Mouse (Mus musculus): ENCODE results near the gene Ptma. TPM values are rescaled to one million over a fixed set of nuclear protein-coding genes. Genes with fewer than 3 reads are reported as not detected.

Ptma gene
- polyA plus RNA-seq, 1 experiment: 1,625 TPM

GRCm38 (mm10) chr1:86568409-86568808 lies 41.9 kb downstream of the Ptma start:
- no peak overlapping the region for H3K4me3 ChIP-seq (ENCODE audit: insufficient read depth, low read length)
- TF ChIP-seq POLR2A (IDR thresholded peaks at IDR 0.05; ENCODE audit: low read depth, low read length): no peak

GRCm38 (mm10) chr1:86569292-86569860 lies 42.9 kb downstream of the Ptma start:
- Histone ChIP-seq H3K4me1 (ENCODE audit: control insufficient read depth, insufficient read depth, low read length) (no peaks in the 10 kb centered on the region), H3K4me3 (ENCODE audit: insufficient read depth, low read length) (no peak overlapping the region)

More at GRCm38 (mm10) chr1:86568409-86568808, 41.9 kb downstream of the Ptma start:
- Histone ChIP-seq H3K27ac (ENCODE audit: insufficient read depth, low read length) (no peak overlapping the region), H3K4me1 (ENCODE audit: control insufficient read depth, insufficient read depth, low read length) (no peaks in the 10 kb centered on the region)

GRCm38 (mm10) chr1:86571381-86571780 lies 44.9 kb downstream of the Ptma start:
- TF ChIP-seq CTCF (IDR thresholded peaks at IDR 0.05; ENCODE audit: borderline replicate concordance, insufficient read depth, low read length): no peak
- no peak for TF ChIP-seq POLR2A (IDR thresholded peaks at IDR 0.05; ENCODE audit: low read depth, low read length)
- no peak overlapping the region for H3K27ac ChIP-seq (ENCODE audit: insufficient read depth, low read length)
- no peak overlapping the region for H3K4me3 ChIP-seq (ENCODE audit: insufficient read depth, low read length)
- H3K4me1 ChIP-seq (ENCODE audit: control insufficient read depth, insufficient read depth, low read length): no peaks in the 10 kb centered on the region

More at GRCm38 (mm10) chr1:86569292-86569860, 42.9 kb downstream of the Ptma start:
- TF ChIP-seq CTCF (IDR thresholded peaks at IDR 0.05; ENCODE audit: borderline replicate concordance, insufficient read depth, low read length) (no peak), POLR2A (IDR thresholded peaks at IDR 0.05; ENCODE audit: low read depth, low read length) (no peak)
- no peak overlapping the region for H3K27ac ChIP-seq (ENCODE audit: insufficient read depth, low read length)

GRCm38 (mm10) chr1:86571941-86572340 lies 45.4 kb downstream of the Ptma start:
- Histone ChIP-seq H3K4me3 (ENCODE audit: insufficient read depth, low read length) (no peak overlapping the region), H3K27ac (ENCODE audit: insufficient read depth, low read length) (no peak overlapping the region), H3K4me1 (ENCODE audit: control insufficient read depth, insufficient read depth, low read length) (no peaks in the 10 kb centered on the region)
- no peak for TF ChIP-seq CTCF (IDR thresholded peaks at IDR 0.05; ENCODE audit: borderline replicate concordance, insufficient read depth, low read length)
- no peak for TF ChIP-seq POLR2A (IDR thresholded peaks at IDR 0.05; ENCODE audit: low read depth, low read length)

Other genes starting within 250 kb of the Ptma start
- 0.19 TPM in 1 of 2 replicates, not detected in the other for gene B3gnt7, start 223.9 kb upstream of the Ptma start, polyA plus RNA-seq (2011; ENCODE audit: insufficient read length, low read depth, missing spikeins)
- gene Ncl, start 167.3 kb upstream of the Ptma start, polyA plus RNA-seq (2011; ENCODE audit: insufficient read length, low read depth, missing spikeins): 469 and 498 TPM in 2 replicates
- not detected in 2 replicates for gene Nmur1, start 100.5 kb upstream of the Ptma start, polyA plus RNA-seq (2011; ENCODE audit: insufficient read length, low read depth, missing spikeins)
- not detected in 2 replicates for gene Tex44, start 100.4 kb upstream of the Ptma start, polyA plus RNA-seq (2011; ENCODE audit: insufficient read length, low read depth, missing spikeins)
- gene Pde6d, start 55.9 kb downstream of the Ptma start, polyA plus RNA-seq (2011; ENCODE audit: insufficient read length, low read depth, missing spikeins): 37.0 and 39.9 TPM in 2 replicates
- 23.0 and 30.0 TPM in 2 replicates for gene Cops7b, start 56.2 kb downstream of the Ptma start, polyA plus RNA-seq (2011; ENCODE audit: insufficient read length, low read depth, missing spikeins)
- gene Nppc, start 143.8 kb downstream of the Ptma start, polyA plus RNA-seq (2011; ENCODE audit: insufficient read length, low read depth, missing spikeins): 0.51 TPM in 1 of 2 replicates, not detected in the other
- gene Dis3l2, start 177.1 kb downstream of the Ptma start, polyA plus RNA-seq (2011; ENCODE audit: insufficient read length, low read depth, missing spikeins): 7.5 and 7.7 TPM in 2 replicates